Mouse (Mus musculus) thymus, adult 2 months (tissue): ENCODE data around the gene Tshz2. TPM values are rescaled to one million over a fixed set of nuclear protein-coding genes. Genes with fewer than 3 reads are reported as not detected.
A peak's percentile ranks its signal among the peaks of the same experiment; 100 is the strongest.

Experiments
- DNase-seq: peaks from one replicate; pipeline ENCODE4 v3.0.0; 2021
- H3K27ac ChIP-seq: fragments of 200-500 bp; 2 replicates; pipeline ENCODE4 v1.5.1; 2012; ENCODE audit warnings: low read length, control low read depth; ENCODE audit not compliant: control insufficient read depth, insufficient read depth
- H3K27me3 ChIP-seq: fragments of 200-500 bp; 2 replicates; pipeline ENCODE4 v1.6.1; 2012; ENCODE audit warnings: mild to moderate bottlenecking, low read length, moderate library complexity, mixed read lengths; ENCODE audit not compliant: control insufficient read depth, insufficient read depth
- H3K36me3 ChIP-seq: fragments of 200-500 bp; 2 replicates; pipeline ENCODE4 v1.6.1; 2012; ENCODE audit warnings: mild to moderate bottlenecking, low read length, moderate library complexity; ENCODE audit not compliant: control insufficient read depth, insufficient read depth
- H3K4me1 ChIP-seq: fragments of 200-500 bp; replicated peaks from 2 replicates; pipeline ENCODE4 v1.6.1; 2012; ENCODE audit warnings: low read length; ENCODE audit not compliant: control insufficient read depth, insufficient read depth
- H3K4me3 ChIP-seq: fragments of 200-500 bp; 2 replicates; pipeline ENCODE4 v1.5.1; 2012; ENCODE audit warnings: mild to moderate bottlenecking, low read length, control low read depth, moderate library complexity; ENCODE audit not compliant: control insufficient read depth, insufficient read depth
- CTCF ChIP-seq: fragments of 200-500 bp; IDR thresholded peaks from 2 replicates; pipeline ENCODE4 v1.5.1; 2012; ENCODE audit warnings: mild to moderate bottlenecking, control low read depth, low read length, moderate library complexity, borderline replicate concordance; ENCODE audit not compliant: control insufficient read depth, poor library complexity, insufficient read depth; ENCODE audit errors: extremely low read depth
- POLR2A ChIP-seq: fragments of 200-500 bp; IDR thresholded peaks from 2 replicates; pipeline ENCODE4 v1.6.1; 2012; ENCODE audit warnings: mild to moderate bottlenecking, low read length, control low read depth, moderate library complexity; ENCODE audit not compliant: control insufficient read depth, poor library complexity, insufficient read depth; ENCODE audit errors: extremely low read depth
- WGBS: fragments of 180-500 bp; shearing (Covaris S2); methylation state at CpG from one replicate; pipeline ENCODE4 v1.1.7; 2018; 5-methylcytosine and 5-hydroxymethylcytosine counted together
- polyA plus RNA-seq: library from polyadenylated mRNA; depleted of rRNA; stranded (reverse); fragments of >200 nt; gene quantifications from 2 replicates; pipeline ENCODE4 v1.2.3, GENCODE M21; 2012

The Tshz2 gene
- polyA plus RNA-seq, 1 experiment: 2.5 TPM

- TF ChIP-seq CTCF: no peak
- TF ChIP-seq POLR2A: no peak
- Histone ChIP-seq H3K27me3 (no peaks in the 10 kb centered on the region), H3K27ac (no peak overlapping the region), H3K36me3 (no peaks in the 10 kb centered on the region), H3K4me3 (no peak overlapping the region), H3K4me1 (no peaks in the 10 kb centered on the region)
- 81% methylated on average over 6 of the region's 6 CpGs for WGBS
- no peak for DNase-seq
Observed at GRCm38 (mm10) chr2:170076941-170077490, 444.2 kb downstream of the Tshz2 start.

DNA sequence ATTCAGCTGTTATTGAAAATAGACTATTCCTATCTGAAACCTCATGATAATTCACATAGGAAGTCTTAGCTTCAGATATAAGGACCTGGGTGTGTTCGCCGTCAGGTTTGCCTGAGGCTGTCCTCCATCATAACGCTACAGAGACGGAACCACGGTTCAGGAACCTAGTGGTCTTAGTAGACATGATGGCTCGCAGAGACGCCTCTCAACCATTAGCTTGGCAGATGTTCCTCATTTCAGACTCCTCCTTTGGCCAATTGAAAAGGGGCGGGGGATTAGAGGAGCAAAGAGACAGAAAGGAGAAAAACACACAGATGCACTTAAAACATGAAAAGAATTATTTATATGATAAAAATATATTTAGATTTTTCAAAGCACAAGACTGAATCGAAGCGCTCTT is 445.2 kb downstream of the Tshz2 start:
- Histone ChIP-seq H3K27ac (no peak overlapping the region), H3K27me3 (no peaks in the 10 kb centered on the region), H3K4me3 (no peak overlapping the region), H3K4me1 (no peaks in the 10 kb centered on the region), H3K36me3 (no peaks in the 10 kb centered on the region)
- no peak for DNase-seq
- 51% methylated on average over 10 of the region's 10 CpGs for WGBS
- TF ChIP-seq POLR2A (no peak), CTCF (no peak)

- DNase-seq: no peak
- Histone ChIP-seq H3K27me3 (no peaks in the 10 kb centered on the region), H3K36me3 (no peaks in the 10 kb centered on the region), H3K27ac (no peak overlapping the region), H3K4me1 (no peaks in the 10 kb centered on the region), H3K4me3 (no peak overlapping the region)
- 71% methylated on average over 15 of the region's 15 CpGs for WGBS
- TF ChIP-seq POLR2A (no peak), CTCF (no peak)
Observed at GRCm38 (mm10) chr2:170078442-170079017, 445.7 kb downstream of the Tshz2 start.

DNA sequence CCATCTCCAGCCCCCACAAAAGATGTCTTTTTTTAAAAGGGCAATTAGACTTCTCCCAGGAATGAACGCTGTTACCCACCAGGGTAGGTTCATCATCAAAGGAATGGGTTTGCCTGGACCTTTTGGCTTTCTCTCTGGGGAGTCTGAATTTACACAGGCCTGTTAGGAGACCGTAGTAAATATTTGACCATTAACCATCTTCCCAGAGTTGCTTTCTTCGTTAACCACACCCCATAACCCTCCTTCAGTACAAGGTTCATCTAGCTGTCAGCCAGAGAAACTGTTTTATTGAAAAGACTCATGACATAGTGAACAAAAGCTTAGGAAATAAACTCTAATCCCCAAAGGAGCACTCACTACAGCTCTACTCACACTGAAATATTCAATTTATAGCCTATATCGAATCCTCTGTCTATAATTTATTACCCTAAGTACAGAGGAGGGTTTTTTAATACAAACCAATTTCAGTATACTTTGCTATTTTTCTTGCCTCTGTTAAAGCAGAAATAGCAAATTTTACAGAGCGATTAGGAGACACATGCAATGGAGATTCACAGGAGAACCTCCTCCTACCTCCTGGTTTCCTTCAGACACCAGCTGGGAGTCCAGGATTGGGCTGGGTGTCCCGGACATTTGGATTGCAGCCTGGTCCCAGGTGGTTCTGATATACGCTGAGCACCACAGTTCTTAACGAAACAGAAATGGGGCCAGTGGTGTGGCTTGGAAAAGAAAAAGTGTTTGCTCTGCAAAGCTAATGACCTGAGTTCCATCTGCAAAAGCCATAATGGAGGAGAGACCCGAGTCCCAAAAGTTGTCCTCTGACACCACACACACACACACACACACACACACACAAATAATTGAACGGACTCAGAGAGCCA is 459.0 kb downstream of the Tshz2 start:
- H3K36me3 ChIP-seq: no peaks in the 10 kb centered on the region
- no peak overlapping the region for H3K4me3 ChIP-seq
- DNase-seq: no peak
- no peak for TF ChIP-seq CTCF
- no peak for TF ChIP-seq POLR2A
- H3K4me1 ChIP-seq: no peaks in the 10 kb centered on the region
- no peak overlapping the region for H3K27ac ChIP-seq
- H3K27me3 ChIP-seq: no peaks in the 10 kb centered on the region
- WGBS: 92% methylated on average over 10 of the region's 10 CpGs

GRCm38 (mm10) chr2:170094220-170094619 is 461.4 kb downstream of the Tshz2 start:
- Histone ChIP-seq H3K4me3 (no peak overlapping the region), H3K36me3 (no peaks in the 10 kb centered on the region), H3K27ac (no peak overlapping the region), H3K4me1 (no peaks in the 10 kb centered on the region), H3K27me3 (no peaks in the 10 kb centered on the region)
- no peak for DNase-seq
- TF ChIP-seq CTCF: no peak
- TF ChIP-seq POLR2A: no peak
- WGBS: 97% methylated on average over 17 of the region's 17 CpGs

DNA sequence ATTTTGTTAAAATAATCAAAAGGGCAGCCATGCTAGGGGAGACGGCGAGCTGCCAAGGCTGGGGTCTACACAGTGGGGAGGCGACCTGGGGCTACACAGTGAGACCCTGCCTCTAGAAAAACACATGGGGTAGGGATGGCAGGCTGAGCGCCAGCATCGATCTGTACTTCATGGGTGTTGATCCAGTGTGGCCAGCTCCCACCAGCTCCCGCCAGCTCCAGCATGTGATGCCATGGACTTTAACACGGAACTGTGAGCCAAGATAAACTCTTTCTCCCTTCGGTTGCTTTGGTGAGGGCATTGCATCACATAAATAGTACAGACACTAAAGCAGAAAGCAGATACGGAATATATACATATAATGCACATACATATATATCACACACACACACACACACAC is 462.1 kb downstream of the Tshz2 start:
- WGBS: 99% methylated on average over 9 of the region's 9 CpGs
- no peak for DNase-seq

DNA sequence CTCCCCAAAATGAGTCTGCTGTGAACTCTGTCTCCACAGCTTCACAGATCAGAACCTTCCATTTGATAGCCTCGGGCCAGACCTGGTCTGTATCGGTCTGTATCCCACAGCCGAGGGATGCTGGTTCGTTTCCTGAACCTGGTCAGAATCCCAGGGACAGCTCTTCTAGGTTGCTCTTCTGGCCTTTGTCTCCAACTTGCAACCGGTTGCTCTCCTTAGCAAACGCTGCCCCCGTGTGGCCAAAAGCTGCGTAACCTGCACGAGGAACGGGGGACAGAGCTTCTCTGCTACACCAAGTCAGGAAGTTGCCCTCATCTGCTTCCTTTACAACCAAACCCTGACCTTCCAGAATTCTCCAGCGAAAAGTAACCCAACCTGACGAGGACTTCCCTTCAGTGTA is 468.3 kb downstream of the Tshz2 start:
- H3K36me3 ChIP-seq: no peaks in the 10 kb centered on the region
- TF ChIP-seq POLR2A (no peak), CTCF (peak; percentile 92)
- 2% methylated on average over 12 of the region's 12 CpGs for WGBS
- H3K27me3 ChIP-seq: no peaks in the 10 kb centered on the region
- no peak overlapping the region for H3K4me3 ChIP-seq
- no peak overlapping the region for H3K27ac ChIP-seq
- H3K4me1 ChIP-seq: peaks cover 10% of the 10 kb centered on the region
- peak; percentile 96 for DNase-seq

More for the DNA sequence above, 462.1 kb downstream of the Tshz2 start:
- no peaks in the 10 kb centered on the region for H3K36me3 ChIP-seq
- no peak overlapping the region for H3K4me3 ChIP-seq
- no peak overlapping the region for H3K27ac ChIP-seq
- TF ChIP-seq CTCF (no peak), POLR2A (no peak)
- no peaks in the 10 kb centered on the region for H3K4me1 ChIP-seq
- no peaks in the 10 kb centered on the region for H3K27me3 ChIP-seq
